Mouse (Mus musculus): ENCODE data around the gene Ucp2.

DNA sequence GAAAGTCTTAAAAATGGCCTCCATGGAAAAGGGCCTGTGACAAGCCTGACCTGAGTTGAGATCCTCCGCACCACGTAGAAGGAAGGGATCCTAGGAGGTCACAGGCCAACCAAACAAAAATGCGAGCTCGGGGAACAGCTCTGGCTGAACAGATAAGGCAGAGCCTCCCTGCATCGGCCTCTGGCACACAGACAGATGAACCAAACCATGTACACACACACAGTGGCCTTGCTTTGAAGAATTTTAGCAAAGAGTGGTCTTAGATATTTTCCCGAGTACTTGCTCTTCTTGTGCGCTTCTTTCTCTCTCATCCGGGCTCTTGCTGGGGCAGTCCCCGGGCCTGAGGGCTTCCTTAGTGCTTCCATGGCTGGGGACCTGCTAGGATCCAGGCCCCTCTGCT lies 29.9 kb upstream of the Ucp2 start:
- no peak for TF ChIP-seq POLR2A (IDR thresholded peaks at IDR 0.05; ENCODE audit: low read depth, low read length)
- no peak for TF ChIP-seq CTCF (conservative IDR thresholded peaks at IDR 0.05; ENCODE audit: insufficient read depth, insufficient read length, low read depth, low read length)
